Mouse (Mus musculus) heart, embryonic 14.5 days (tissue): Measurements from ENCODE around the gene Dgkg. TPM values are rescaled to one million over a fixed set of nuclear protein-coding genes. Genes with fewer than 3 reads are reported as not detected.
A peak's percentile ranks its signal among the peaks of the same experiment; 100 is the strongest.

Experiments
- ATAC-seq: fragments of 200-750 bp; cut with Nextera tagmentation; 2 replicates; pipeline ENCODE4 v1.8.0; 2017; ENCODE audit warnings: low read depth, moderate TSS enrichment; ENCODE audit not compliant: insufficient number of reproducible peaks, insufficient read depth, low FRiP score
- H3K27ac ChIP-seq, 2 experiments: fragments of 200-500 bp in 1 of 2; fragments of 300-500 bp in 1 of 2; sonication (generic) in 1 of 2; replicated peaks in 1 of 2; 2 replicates each; pipeline ENCODE4 v1.5.1; 2012 to 2014; ENCODE audit warnings: low read depth in 2 of 2, low read length in 2 of 2, control low read depth in 1 of 2, mild to moderate bottlenecking in 1 of 2, mixed read lengths in 1 of 2; ENCODE audit not compliant: control insufficient read depth in 1 of 2, insufficient read depth in 1 of 2
- H3K27me3 ChIP-seq: fragments of 300-500 bp; sonication (generic); 2 replicates; pipeline ENCODE4 v1.6.1; 2014; ENCODE audit warnings: mild to moderate bottlenecking, low read length, control low read depth; ENCODE audit not compliant: control insufficient read depth, insufficient read depth
- H3K36me3 ChIP-seq: fragments of 300-500 bp; sonication (generic); 2 replicates; pipeline ENCODE4 v1.6.1; 2014; ENCODE audit warnings: mild to moderate bottlenecking, control low read depth, low read length, mixed read lengths; ENCODE audit not compliant: control insufficient read depth, insufficient read depth
- H3K4me1 ChIP-seq, 2 experiments: fragments of 200-500 bp in 1 of 2; fragments of 300-500 bp in 1 of 2; sonication (generic) in 1 of 2; 2 replicates each; pipeline ENCODE4 v1.6.1; 2012 to 2014; ENCODE audit warnings: low read length in 2 of 2, control low read depth in 1 of 2, mixed read lengths in 1 of 2; ENCODE audit not compliant: control insufficient read depth in 2 of 2, insufficient read depth in 2 of 2
- H3K4me2 ChIP-seq: fragments of 300-500 bp; sonication (generic); 2 replicates; pipeline ENCODE4 v1.6.1; 2014; ENCODE audit warnings: mild to moderate bottlenecking, low read length
- H3K4me3 ChIP-seq, 2 experiments: fragments of 200-500 bp in 1 of 2; fragments of 300-500 bp in 1 of 2; sonication (generic) in 1 of 2; 2 replicates each; pipeline ENCODE4 v1.5.1; 2012 to 2014; ENCODE audit warnings: low read length in 2 of 2, mild to moderate bottlenecking in 2 of 2, control low read depth in 1 of 2, low read depth in 1 of 2, moderate library complexity in 1 of 2; ENCODE audit not compliant: control insufficient read depth in 1 of 2, insufficient read depth in 1 of 2
- H3K9ac ChIP-seq: fragments of 300-500 bp; sonication (generic); 2 replicates; pipeline ENCODE4 v1.6.1; 2014; ENCODE audit warnings: mild to moderate bottlenecking, low read length
- H3K9me3 ChIP-seq: fragments of 300-500 bp; sonication (generic); 2 replicates; pipeline ENCODE4 v1.6.1; 2016; ENCODE audit warnings: low read length, control low read depth; ENCODE audit not compliant: control insufficient read depth
- WGBS: fragments of 180-500 bp; shearing (Covaris S2); extraction: QIAGEN DNeasy Blood & Tissue Kit; methylation state at CpG from one replicate; pipeline ENCODE4 v1.1.7; 2014; 5-methylcytosine and 5-hydroxymethylcytosine counted together
- polyA plus RNA-seq: library from polyadenylated mRNA; unstranded; fragments of >200 nt; fragmentation: Nextera tagmentation; extraction: Ambion mirVana; gene quantifications from 2 replicates; pipeline ENCODE4 v1.2.1, GENCODE M21; 2014

The Dgkg gene
- polyA plus RNA-seq, 1 experiment from 2014 or later = 0.42 TPM

GRCm38 (mm10) chr16:22580103-22580502 is 76.9 kb downstream of the Dgkg start:
- no peak overlapping the region for H3K4me3 ChIP-seq
- peaks cover 5% of the 10 kb centered on the region in 2 experiments; a peak in 2 of 4 replicates for H3K4me1 ChIP-seq
- no peaks in the 10 kb centered on the region for H3K27me3 ChIP-seq
- H3K4me2 ChIP-seq = no peak overlapping the region
- no peak for ATAC-seq
- 27% methylated on average over 5 of the region's 5 CpGs for WGBS
- no peaks in the 10 kb centered on the region for H3K9me3 ChIP-seq
- H3K27ac ChIP-seq = no peak overlapping the region
- no peak overlapping the region for H3K9ac ChIP-seq
- no peaks in the 10 kb centered on the region for H3K36me3 ChIP-seq

- H3K27ac ChIP-seq = no peak overlapping the region
- no peaks in the 10 kb centered on the region for H3K36me3 ChIP-seq
- no peaks in the 10 kb centered on the region for H3K27me3 ChIP-seq
- no peaks in the 10 kb centered on the region for H3K9me3 ChIP-seq
- no peak overlapping the region for H3K9ac ChIP-seq
- WGBS = 84% methylated on average over 10 of the region's 10 CpGs
- H3K4me1 ChIP-seq = peaks cover 5% of the 10 kb centered on the region in 2 experiments; a peak in 2 of 4 replicates
- H3K4me3 ChIP-seq = no peak overlapping the region
- no peak for ATAC-seq
- H3K4me2 ChIP-seq = no peak overlapping the region
Measured at GRCm38 (mm10) chr16:22578883-22579282, 78.1 kb downstream of the Dgkg start.

GRCm38 (mm10) chr16:22577656-22578055 is 79.4 kb downstream of the Dgkg start:
- Histone ChIP-seq H3K27ac (no peak overlapping the region), H3K4me1 (peaks cover 3 to 5% of the 10 kb centered on the region in 2 experiments; a peak in 2 of 4 replicates)
- WGBS = 35% methylated on average over 8 of the region's 8 CpGs

GRCm38 (mm10) chr16:22574164-22574563 is 82.9 kb downstream of the Dgkg start:
- Histone ChIP-seq H3K9ac (no peak overlapping the region), H3K9me3 (no peaks in the 10 kb centered on the region), H3K27ac (no peak overlapping the region), H3K27me3 (peaks cover 8% of the 10 kb centered on the region; the same call in 1 of the 2 replicates), H3K4me1 (peaks cover 0 to 3% of the 10 kb centered on the region in 2 experiments; a peak in 1 of 4 replicates), H3K4me3 (no peak overlapping the region), H3K36me3 (no peaks in the 10 kb centered on the region), H3K4me2 (no peak overlapping the region)
- no peak for ATAC-seq
- 65% methylated on average over 7 of the region's 7 CpGs for WGBS

More at GRCm38 (mm10) chr16:22577656-22578055, 79.4 kb downstream of the Dgkg start:
- no peaks in the 10 kb centered on the region for H3K9me3 ChIP-seq
- no peak overlapping the region for H3K9ac ChIP-seq
- no peak for ATAC-seq
- H3K36me3 ChIP-seq = no peaks in the 10 kb centered on the region
- no peak overlapping the region for H3K4me3 ChIP-seq
- peaks cover under 1% of the 10 kb centered on the region; the same call in 1 of the 2 replicates for H3K27me3 ChIP-seq
- no peak overlapping the region for H3K4me2 ChIP-seq

GRCm38 (mm10) chr16:22572641-22573341 is 84.2 kb downstream of the Dgkg start:
- no peak overlapping the region for H3K4me3 ChIP-seq

GRCm38 (mm10) chr16:22564907-22565272 is 92.1 kb downstream of the Dgkg start:
- Histone ChIP-seq H3K4me2 (peak overlapping the region; percentile 56), H3K9me3 (no peaks in the 10 kb centered on the region)
- WGBS = 46% methylated on average over 3 of the region's 3 CpGs

More at GRCm38 (mm10) chr16:22572641-22573341, 84.2 kb downstream of the Dgkg start:
- H3K4me2 ChIP-seq = no peak overlapping the region
- no peak for ATAC-seq
- H3K27me3 ChIP-seq = peaks cover 8% of the 10 kb centered on the region; the same call in 1 of the 2 replicates
- no peaks in the 10 kb centered on the region for H3K36me3 ChIP-seq
- peaks cover 0 to 3% of the 10 kb centered on the region in 2 experiments; a peak in 1 of 4 replicates for H3K4me1 ChIP-seq
- H3K27ac ChIP-seq = no peak overlapping the region
- WGBS = 39% methylated on average over 21 of the region's 21 CpGs
- no peak overlapping the region for H3K9ac ChIP-seq
- H3K9me3 ChIP-seq = no peaks in the 10 kb centered on the region

GRCm38 (mm10) chr16:22564259-22564906 is 92.6 kb downstream of the Dgkg start:
- Histone ChIP-seq H3K4me2 (peak overlapping the region; percentile 56), H3K27ac (peak overlapping the region; percentile 84 to 89), H3K9ac (peak overlapping the region; percentile 57), H3K4me3 (peak overlapping the region; percentile 8 to 16; a peak in 2 of 4 replicates), H3K27me3 (no peaks in the 10 kb centered on the region), H3K4me1 (peaks cover 7% of the 10 kb centered on the region in 2 experiments), H3K9me3 (no peaks in the 10 kb centered on the region), H3K36me3 (no peaks in the 10 kb centered on the region)
- WGBS = 17% methylated on average over 14 of the region's 14 CpGs
- ATAC-seq = peak; percentile 82

More at GRCm38 (mm10) chr16:22564907-22565272, 92.1 kb downstream of the Dgkg start:
- Histone ChIP-seq H3K36me3 (no peaks in the 10 kb centered on the region), H3K4me3 (no peak overlapping the region), H3K9ac (0 out of 2 replicates have a peak overlapping the region, but pooled peaks have one; percentile 22), H3K4me1 (peaks cover 7% of the 10 kb centered on the region in 2 experiments), H3K27ac (peak overlapping the region; percentile 2 to 84; a peak in 3 of 4 replicates), H3K27me3 (no peaks in the 10 kb centered on the region)
- no peak for ATAC-seq
